Mouse (Mus musculus): Measurements from ENCODE around the gene Mc3r.

GRCm38 (mm10) chr2:172249336-172249735, 1.0 kb downstream of the Mc3r start:
- TF ChIP-seq CTCF (IDR thresholded peaks at IDR 0.05; ENCODE audit: extremely low read depth, insufficient read length, insufficient replicate concordance, low read depth, low read length), result no peak
- no peak for TF ChIP-seq POLR2A (IDR thresholded peaks at IDR 0.05; ENCODE audit: low read depth, low read length)

Measured in small intestine, adult 2 months (tissue).